Mouse (Mus musculus) C2C12 (cell line): ENCODE data around the gene Sox6. TPM values are rescaled to one million over a fixed set of nuclear protein-coding genes. Genes with fewer than 3 reads are reported as not detected.
"Not testable (repeated sequence)": the region's sequence is repeated elsewhere in the genome, so short reads cannot be mapped to it uniquely, and the experiment has no call there.

Source experiments
- H3K27me3 ChIP-seq: one replicate; pipeline ENCODE4 v1.6.1; 2011; ENCODE audit not compliant: control insufficient read depth, insufficient read depth, insufficient read length
- H3K36me3 ChIP-seq: one replicate; pipeline ENCODE4 v1.6.1; 2011; ENCODE audit not compliant: control insufficient read depth, insufficient read depth
- H3K4me3 ChIP-seq: one replicate; pipeline ENCODE4 v1.5.1; 2011; ENCODE audit warnings: mild to moderate bottlenecking, control low read depth; ENCODE audit not compliant: poor library complexity, insufficient read depth, severe bottlenecking
- H3K79me2 ChIP-seq: one replicate; pipeline ENCODE4 v1.6.1; 2011; ENCODE audit not compliant: control insufficient read depth, insufficient read depth
- H3K79me3 ChIP-seq: one replicate; pipeline ENCODE4 v1.6.1; 2011; ENCODE audit warnings: low read depth, control low read depth
- H3ac ChIP-seq: one replicate; pipeline ENCODE3; 2011; ENCODE audit warnings: low read depth; ENCODE audit not compliant: control insufficient read depth, insufficient read length
- CEBPB ChIP-seq: IDR thresholded peaks from one replicate; pipeline ENCODE4 v1.6.1; 2011; ENCODE audit warnings: low read depth, mild to moderate bottlenecking, control low read depth, moderate library complexity
- CTCF ChIP-seq: IDR thresholded peaks from one replicate; pipeline ENCODE4 v1.5.1; 2011; ENCODE audit not compliant: control insufficient read depth, insufficient read depth, insufficient read length
- FOSL1 ChIP-seq: IDR thresholded peaks from one replicate; pipeline ENCODE4 v1.8.0; 2011; ENCODE audit warnings: mild to moderate bottlenecking, low read length; ENCODE audit not compliant: poor library complexity, insufficient read depth, severe bottlenecking
- MAX ChIP-seq: IDR thresholded peaks from one replicate; pipeline ENCODE4 v1.6.1; 2011; ENCODE audit warnings: mild to moderate bottlenecking, control low read depth
- MYOD1 ChIP-seq: IDR thresholded peaks from one replicate; pipeline ENCODE4 v1.6.1; 2011; ENCODE audit warnings: low read depth; ENCODE audit not compliant: control insufficient read depth, insufficient read length
- MYOG ChIP-seq: IDR thresholded peaks from one replicate; pipeline ENCODE4 v1.6.1; 2011; ENCODE audit not compliant: control insufficient read depth, insufficient read length; ENCODE audit errors: extremely low read depth
- USF1 ChIP-seq: IDR thresholded peaks from one replicate; pipeline ENCODE4 v1.6.1; 2011; ENCODE audit warnings: low read depth, mild to moderate bottlenecking, control low read depth, moderate library complexity
- long read RNA-seq, 2 experiments: library from polyadenylated mRNA; unstranded; transcript quantifications; one replicate each; pipeline ENCODE4 v2.0.0; 2019 to 2020
- polyA plus RNA-seq: library from polyadenylated mRNA; unstranded; fragments of >200 nt; fragmentation: generic; extraction: Trizol; gene quantifications from one replicate; pipeline ENCODE4 v1.2.1, GENCODE M21; 2012; ENCODE audit warnings: missing spikeins

Sox6 gene
- 0.08 TPM for polyA plus RNA-seq
- long read RNA-seq, experiment 1: 0 reads
- long read RNA-seq, experiment 2: 0 reads

DNA sequence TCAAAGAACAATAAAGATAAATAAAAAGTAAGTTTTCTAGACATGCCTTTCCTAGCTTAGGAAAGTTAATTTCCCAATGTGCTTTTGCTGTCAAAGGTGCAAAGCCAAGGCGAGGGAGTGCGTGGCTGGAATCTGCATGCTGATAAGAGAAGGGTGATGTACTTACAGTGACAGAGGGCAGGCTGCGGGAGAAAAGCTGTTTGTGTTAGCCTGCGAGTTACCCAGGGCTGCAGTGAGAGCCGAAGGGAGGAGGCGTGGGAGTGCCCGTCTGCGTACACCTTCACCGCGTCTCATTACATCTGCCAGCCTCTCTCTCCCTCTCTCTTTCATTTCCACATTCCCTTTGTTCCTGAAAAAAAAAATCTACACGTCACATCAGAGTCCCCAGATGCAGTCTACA, at the start of gene Sox6:
Gene Sox6, minus strand, starts transcription at position 286 of the 400 bp plus-strand sequence.
- Histone ChIP-seq H3K36me3 (no peaks in the 10 kb centered on the region), H3K27me3 (peaks cover 19% of the 10 kb centered on the region), H3K79me3 (no peaks in the 10 kb centered on the region), H3K79me2 (no peaks in the 10 kb centered on the region), H3K4me3 (no peak within 1 kb of the TSS), H3ac (no peak within 1 kb of the TSS)
- TF ChIP-seq FOSL1: no peak
- no peak for TF ChIP-seq MAX
- no peak for TF ChIP-seq MYOD1
- no peak for TF ChIP-seq MYOG
- TF ChIP-seq CEBPB: no peak
- no peak for TF ChIP-seq CTCF
- TF ChIP-seq USF1: no peak

DNA sequence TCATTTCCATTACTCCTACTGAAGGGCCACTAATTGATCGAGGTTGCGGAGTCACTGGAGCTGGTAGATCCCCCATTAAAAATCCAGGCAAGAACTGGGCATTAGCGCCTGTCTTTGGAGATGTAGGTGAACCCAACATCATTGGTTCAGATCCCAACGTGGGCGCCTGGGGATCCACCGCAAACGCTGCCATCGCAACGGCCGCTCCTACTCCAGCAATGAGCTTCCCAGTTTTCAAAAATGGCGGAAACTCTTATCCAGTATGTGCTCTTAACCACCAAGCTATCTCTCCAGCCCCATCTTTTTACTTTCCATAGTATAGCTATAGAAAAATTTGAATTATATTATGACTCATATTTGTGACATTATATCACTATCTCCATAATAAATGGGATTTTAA, 45.8 kb upstream of the Sox6 start, which contains the start of gene Gm4353:
Gene Gm4353, minus strand, starts transcription at position 270 of the 400 bp plus-strand sequence.
- not testable (repeated sequence) for H3K79me2 ChIP-seq, H3ac ChIP-seq, H3K36me3 ChIP-seq, H3K27me3 ChIP-seq, H3K79me3 ChIP-seq, H3K4me3 ChIP-seq

DNA sequence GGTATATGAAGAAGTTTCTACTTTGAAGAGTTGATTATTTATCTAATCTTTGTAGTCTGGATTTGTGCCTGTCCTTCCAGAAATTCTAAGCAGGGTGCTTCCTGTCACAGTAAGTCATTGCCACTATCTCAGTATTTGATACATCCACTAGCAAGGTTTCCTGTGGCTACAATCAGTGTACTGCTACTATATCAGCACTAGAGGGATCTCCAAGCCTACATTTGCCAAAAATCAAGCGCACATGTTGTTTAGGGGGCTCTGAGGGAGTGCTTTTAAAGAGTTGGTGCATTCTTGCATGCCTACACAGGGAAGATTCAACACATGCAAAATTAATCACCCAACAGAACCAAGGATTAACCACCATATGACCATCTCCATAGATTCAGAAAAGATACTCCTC, 22.1 kb upstream of the Sox6 start:
- Histone ChIP-seq H3K4me3 (no peak overlapping the region), H3K79me3 (no peaks in the 10 kb centered on the region), H3K36me3 (no peaks in the 10 kb centered on the region), H3K79me2 (no peaks in the 10 kb centered on the region), H3ac (no peak overlapping the region), H3K27me3 (no peaks in the 10 kb centered on the region)
- TF ChIP-seq MYOG (no peak), CEBPB (no peak), MAX (no peak), CTCF (no peak), MYOD1 (no peak)

DNA sequence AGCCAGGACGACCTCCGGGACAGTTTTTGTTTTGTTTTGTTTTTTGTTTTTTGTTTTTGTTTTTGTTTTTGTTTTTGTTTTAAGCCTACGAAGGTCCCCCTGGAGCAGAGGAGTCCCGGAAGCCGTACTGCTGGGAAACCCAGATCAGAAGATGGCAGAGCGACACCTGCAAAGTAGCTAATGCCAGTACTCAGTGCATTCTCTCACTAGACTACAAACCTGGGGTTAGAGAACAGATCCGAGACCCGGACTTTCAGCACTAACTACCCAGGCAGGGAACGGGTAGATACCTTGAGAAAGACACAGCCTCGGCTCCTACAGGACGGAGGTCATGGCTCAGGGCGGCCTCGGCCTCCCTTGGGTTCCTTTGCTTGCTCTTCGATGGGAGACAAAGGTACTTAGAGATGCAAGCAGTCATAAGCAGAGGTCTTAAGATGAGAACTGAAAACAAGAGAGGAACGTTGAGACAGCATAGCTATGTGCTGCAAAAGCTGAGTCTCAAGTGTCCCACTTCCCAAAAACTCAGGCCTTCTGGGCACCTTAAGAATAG, 1.9 kb upstream of the Sox6 start:
- H3ac ChIP-seq: no peak overlapping the region
- H3K36me3 ChIP-seq: no peaks in the 10 kb centered on the region
- H3K79me2 ChIP-seq: no peaks in the 10 kb centered on the region
- H3K79me3 ChIP-seq: no peaks in the 10 kb centered on the region
- TF ChIP-seq MAX: no peak
- TF ChIP-seq MYOD1: no peak
- peaks cover 5% of the 10 kb centered on the region for H3K27me3 ChIP-seq
- H3K4me3 ChIP-seq: no peak overlapping the region

DNA sequence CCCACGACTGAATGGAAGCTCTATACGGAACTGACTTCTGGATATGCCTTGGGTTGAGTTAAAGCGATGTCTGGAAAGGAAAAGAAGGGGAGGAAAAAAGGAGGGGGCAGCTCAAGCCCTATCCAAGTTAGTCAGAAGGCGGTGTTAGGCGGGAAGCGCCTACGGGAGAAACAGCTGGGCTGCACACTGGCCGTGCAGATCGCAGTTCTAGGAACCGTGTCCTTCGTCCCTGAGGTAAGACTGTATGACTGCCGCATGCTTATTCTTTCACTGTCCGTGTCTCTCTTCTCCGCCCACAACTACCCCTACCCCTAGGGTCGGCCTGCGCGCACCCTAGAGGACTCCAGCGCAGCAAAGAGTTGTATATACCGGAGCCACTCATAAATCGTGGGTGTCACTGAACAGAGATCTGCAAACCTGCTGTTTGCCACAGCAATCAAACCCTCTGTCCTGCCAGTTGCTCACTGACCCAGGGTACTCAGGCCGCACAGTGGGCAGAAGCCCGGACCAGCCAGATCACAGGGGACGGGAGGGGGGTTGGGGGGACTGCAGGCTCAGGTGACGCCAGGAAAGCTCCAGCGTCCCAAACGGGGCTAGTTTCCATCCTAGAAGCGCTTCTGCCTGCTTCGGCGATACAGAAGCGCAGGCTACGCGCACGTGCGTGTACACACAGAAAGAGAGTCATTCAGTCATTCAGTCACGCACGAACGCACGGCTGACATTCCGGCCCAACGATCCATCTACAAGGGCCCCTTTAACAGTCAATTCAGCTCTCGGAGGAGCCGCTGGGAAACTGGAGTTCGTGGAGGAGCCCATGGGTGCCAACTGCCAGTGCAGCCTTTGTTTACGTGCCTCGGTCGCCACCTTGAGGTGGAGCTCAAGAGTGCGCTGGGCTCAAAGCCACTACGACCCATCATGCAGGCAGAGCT, 1.2 kb upstream of the Sox6 start:
- H3K27me3 ChIP-seq: peaks cover 6% of the 10 kb centered on the region
- H3K36me3 ChIP-seq: no peaks in the 10 kb centered on the region
- TF ChIP-seq FOSL1 (no peak), CTCF (peak; percentile 87)
- H3K79me2 ChIP-seq: no peaks in the 10 kb centered on the region
- H3K79me3 ChIP-seq: no peaks in the 10 kb centered on the region
- H3ac ChIP-seq: no peak overlapping the region
- no peak overlapping the region for H3K4me3 ChIP-seq

DNA sequence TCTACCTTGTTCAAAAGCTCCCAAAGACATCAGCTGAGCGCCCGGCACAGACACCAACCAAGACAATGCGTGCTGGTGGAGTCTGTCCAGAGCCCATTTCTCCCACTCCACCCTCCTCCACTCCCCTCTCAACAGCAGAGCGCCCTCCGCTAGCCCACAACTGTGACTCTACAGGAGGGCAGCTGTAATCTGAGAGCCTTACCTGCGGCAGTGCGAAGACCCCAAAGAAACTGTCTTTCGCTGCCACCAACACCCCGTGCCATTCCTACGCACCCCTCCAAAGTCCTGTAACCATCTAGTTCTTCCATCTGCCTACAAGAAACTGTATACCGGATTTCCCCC, 571 bp upstream of the Sox6 start, which contains the start of gene 1110004F10Rik:
Gene 1110004F10Rik, plus strand, starts transcription at position 202 of the 342 bp plus-strand sequence.
- no peaks in the 10 kb centered on the region for H3K36me3 ChIP-seq
- H3K27me3 ChIP-seq: peaks cover 13% of the 10 kb centered on the region
- no peaks in the 10 kb centered on the region for H3K79me3 ChIP-seq
- no peaks in the 10 kb centered on the region for H3K79me2 ChIP-seq
- no peak for TF ChIP-seq MYOD1
- TF ChIP-seq CTCF: no peak
- no peak for TF ChIP-seq MYOG
- TF ChIP-seq USF1: no peak
- no peak for TF ChIP-seq CEBPB
- no peak for TF ChIP-seq FOSL1
- TF ChIP-seq MAX: no peak
- H3ac ChIP-seq: no peak within 1 kb of the TSS
- no peak within 1 kb of the TSS for H3K4me3 ChIP-seq
